Mouse (Mus musculus) ovary, postnatal 14 days (tissue): ENCODE measurements at regions not wholly inside any gene's neighbourhood (a gene's known extent, or its start where the extent isn't known, plus 50 kb on each side); places are given as distances from the start of the nearest gene placed in this dataset.
"Not testable (repeated sequence)": the region's sequence is repeated elsewhere in the genome, so short reads cannot be mapped to it uniquely, and the experiment has no call there.

Source experiments
- DNase-seq: peaks from one replicate; pipeline ENCODE4 v3.0.0; 2022; ENCODE audit warnings: low spot score

DNA sequence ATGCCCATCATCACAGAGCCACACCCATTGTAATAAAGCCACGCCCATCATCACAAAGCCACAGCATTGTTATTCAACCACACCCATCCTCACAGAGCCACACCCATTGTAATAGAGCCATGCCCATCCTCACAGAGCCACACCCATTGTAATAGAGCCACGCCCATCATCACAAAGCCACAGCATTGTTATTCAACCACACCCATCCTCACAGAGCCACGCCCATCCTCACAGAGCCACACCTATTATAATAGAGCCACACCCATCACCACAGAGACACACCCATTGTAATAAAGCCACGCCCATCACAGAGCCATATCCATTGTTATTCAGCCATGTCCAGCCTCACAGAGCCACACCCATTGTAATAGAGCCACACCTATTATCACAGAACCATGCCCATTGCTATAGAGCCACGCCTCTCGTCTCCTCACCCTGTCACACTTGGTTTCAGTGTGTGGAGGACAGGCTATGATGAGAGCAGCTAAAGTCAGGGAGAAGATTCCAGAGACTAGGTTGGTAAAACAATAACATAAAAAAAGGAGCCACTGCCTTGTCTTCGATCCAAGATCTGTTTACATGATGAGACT lies 85.6 kb downstream of the Gxylt1 start:
- DNase-seq = no peak

DNA sequence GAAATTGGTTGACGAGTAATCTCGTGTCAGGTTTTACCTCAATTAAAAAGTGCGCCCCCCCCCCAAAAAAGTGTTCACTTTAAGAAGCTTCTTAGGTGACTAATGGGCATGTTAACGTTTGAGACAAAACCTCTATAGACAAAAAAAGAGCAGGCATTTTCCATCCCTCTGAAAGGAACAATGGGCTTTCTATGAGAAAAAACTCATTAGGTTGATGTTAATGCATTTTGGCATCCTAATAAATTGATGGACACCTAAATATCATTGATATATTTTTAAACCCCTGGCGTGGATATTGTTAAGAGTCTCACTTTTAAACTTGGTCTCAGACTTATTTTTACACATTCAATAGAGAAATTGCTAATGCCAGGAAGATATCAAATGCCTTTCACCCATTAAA lies 98.8 kb downstream of the Gxylt1 start:
- DNase-seq = no peak

DNA sequence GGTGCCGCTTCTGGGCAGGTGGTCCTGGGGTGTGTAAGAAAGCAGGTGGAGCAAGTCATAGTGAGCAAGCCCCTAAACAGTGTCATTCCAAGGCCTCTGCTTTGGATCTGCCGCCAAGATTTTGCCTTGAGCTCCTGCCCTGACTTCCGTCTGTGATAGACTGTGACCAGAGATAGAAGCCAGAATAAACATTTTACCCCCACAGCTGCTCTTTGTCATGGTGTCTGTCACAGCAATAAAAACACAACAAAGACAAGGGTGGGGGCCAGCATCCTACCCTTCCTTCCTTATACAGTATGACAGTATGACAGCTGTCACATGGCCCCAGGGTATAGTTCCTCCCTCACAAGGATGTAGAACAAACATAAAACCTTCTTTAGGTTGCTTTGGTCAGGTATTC lies 106.2 kb downstream of the Gxylt1 start:
- no peak for DNase-seq

DNA sequence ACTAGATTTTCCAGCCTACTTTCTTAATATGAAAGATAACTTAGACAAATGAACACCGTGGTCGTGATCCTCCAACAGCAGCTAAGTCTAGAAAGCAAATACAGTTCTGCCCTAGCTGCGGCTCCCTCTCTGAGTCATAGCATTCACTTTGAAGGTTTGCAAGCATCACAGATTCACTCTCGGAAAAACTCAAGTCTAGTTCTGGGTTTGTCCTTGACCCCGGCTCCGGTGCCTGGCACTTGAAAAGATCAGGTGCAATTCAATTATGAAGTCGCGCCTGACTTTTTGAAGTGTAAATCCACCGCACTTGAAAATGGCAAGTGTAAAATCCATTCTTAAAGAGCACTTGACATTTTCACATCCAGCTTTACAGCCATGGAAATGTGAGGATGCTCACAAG lies 107.5 kb downstream of the Gxylt1 start:
- no peak for DNase-seq

DNA sequence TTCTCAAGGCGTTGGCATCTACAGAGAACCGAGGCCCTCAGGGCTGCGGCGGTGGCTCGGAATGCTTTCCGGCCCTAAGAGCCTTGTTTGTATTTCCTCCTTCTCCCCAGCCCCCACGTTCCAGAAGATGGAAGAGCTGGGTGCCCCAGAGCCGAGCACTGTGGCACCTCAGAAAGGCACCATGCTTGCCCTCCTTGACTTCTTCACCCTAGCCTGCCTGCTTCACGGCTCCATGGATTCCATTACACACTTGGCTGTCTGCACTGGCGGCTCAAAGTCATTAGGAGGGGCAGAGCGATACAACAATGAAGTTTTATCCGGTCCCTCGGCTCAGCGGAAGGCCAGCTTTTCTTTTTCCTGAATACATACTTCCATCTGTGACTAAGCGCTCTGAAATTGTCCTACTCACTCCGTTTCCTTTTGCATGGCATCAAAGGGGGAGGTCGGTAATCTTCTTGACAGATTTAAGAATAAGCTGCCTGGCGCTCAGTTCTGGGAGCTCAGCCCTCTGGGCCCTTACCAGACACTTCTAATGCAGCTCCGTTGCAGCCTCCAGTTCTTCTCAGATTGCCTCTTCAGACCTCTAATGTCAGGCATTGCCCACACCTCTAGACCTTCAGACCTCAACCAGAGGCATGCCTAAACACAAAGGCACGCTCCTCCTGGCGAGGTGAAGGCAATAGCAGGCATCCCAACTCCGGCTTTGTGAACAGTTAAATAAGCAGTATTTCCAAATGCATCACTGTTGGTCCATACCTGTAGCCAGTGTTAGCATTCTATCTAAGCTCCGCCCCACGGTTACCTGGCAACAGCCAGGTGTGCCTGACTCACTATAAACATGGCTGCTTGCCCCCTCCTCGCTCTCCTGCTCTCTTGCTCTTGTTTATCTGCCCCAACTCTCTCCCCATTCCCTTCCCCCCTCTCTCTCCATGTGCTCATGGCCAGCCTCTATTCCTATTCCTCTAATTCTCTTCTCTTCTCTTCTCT lies 112.8 kb downstream of the Gxylt1 start:
- DNase-seq = no peak

DNA sequence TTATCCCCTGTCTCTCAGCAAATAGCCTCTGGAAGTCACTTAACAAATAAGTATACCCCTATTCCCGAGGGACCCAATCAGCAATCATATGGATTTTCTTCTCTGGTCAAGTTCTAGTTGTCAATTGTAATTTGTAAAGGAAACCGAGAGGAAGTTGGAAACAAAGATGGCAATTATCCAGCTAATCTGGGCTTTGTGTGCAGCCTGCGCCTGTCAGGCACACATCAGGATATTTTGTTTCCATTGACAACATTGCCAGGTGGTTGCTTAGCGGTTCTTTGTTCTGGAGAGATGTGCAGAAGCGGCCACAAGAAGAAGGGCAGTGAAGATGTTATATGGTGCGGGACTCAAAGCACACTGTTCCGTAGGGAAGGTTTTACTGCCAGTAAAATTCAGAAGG lies 113.7 kb downstream of the Gxylt1 start:
- DNase-seq = no peak

DNA sequence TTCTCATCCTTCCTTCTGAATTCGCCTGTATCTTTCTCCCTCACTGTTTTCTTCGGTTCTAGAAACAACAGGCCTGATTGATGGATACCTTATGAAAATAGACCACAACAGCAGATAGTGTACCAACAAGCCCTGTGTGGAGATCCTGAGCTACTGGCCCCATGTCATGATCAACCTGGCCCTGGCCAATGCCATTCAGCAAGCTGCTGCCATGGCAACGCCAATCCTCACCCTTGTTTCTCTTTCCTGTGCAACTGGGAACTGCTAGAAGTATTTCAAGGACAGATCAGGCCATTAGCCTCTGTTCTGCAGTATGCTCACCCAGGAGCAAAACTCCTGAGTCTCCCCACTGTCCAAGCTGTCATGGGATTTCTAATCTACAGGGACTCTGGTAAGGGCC lies 119.2 kb downstream of the Gxylt1 start:
- DNase-seq = no peak

DNA sequence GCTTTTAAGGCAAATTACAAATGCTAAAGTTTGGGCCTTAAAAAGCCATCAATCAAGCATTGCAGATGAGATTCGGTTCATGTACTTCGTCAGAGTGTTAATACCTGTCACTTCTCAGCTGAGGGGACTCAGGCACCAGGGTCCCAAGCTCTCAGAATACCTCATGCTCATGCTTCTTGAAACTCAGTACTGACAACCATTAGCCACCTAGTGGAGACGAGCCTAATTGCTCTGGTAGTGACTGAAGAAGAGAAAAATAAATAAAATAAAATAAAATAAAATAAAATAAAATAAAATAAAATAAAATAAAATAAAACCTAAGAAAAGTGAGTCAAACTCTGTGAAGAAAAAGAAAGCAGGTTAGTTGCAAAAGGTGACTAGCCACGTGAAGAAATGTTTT lies 121.0 kb downstream of the Gxylt1 start:
- no peak for DNase-seq

DNA sequence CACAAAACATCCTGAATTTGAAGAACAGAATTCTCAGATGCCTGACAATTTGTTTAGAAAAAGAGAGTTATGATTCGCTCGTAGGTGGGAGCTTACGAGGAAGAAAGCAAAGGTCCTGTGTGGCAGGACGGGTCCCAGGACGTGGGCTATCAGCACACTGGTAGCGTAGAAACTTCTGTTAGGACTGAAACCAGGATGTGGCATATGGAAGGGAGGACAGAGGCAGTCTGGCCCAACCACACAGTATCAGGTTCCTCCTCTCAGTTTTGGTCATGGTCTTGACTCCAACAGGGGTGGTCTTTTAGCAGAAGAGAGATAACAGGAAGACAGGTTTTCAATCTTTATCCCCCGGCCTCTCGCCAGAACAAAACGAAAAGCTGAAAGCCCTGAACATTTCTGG lies 130.1 kb downstream of the Gxylt1 start:
- no peak for DNase-seq

DNA sequence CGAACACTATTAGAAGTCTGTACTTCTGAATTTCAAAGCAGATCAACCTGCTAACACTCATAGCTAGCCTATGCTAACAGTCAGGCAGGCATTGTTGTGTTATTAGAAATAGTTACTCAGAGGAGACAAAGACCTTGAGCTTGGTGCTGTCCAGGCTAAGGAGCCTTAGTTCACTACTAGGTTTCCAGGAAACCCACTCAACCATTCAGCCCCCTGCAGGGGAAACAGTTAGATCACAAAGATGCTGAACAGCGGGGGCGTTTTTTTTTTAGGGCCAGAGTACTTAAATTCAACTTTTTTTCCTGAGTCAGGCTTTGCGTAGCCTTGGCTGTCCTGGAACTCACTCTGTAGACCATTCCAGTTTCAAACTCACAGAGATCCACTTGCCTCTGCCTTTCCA lies 130.7 kb downstream of the Gxylt1 start:
- DNase-seq = no peak

DNA sequence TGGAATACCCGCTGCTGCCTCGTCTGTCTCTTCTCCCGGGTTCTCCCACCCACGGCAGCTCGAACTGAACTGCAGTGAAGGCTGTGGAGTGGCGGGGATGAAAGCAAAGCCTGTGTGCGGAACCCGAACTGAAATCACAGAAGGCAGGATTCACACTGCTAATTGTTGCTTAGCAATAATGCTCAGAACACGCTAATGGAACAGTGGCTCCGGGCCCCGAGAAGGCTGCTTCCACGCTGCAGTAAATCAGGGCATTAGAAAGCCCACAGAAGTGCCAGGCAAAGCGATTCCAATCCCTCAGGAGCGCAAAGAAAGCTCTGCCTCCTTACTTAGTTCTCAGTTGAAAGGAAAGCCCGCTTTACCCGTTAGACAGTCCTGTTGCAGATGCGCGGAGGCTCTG lies 141.6 kb downstream of the Gxylt1 start:
- no peak for DNase-seq

DNA sequence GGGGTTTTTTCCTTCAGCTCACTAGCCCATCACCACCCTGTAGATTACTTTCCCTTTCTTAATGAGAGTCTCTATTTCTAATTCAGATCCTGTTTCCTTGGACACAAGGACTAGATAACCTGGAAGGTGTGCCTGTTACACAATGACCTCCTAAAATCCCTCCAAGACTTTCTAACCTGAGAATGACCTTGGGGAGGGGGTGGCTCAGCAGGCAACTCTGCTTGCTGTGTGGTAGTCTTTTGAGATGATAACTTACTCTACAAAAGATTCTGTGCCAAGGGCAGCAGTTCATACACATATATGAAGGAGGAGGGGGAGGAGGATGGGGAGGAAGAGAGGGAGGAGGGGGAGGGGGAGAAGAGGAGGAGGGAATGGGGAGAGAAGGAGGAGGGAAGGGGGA lies 143.9 kb downstream of the Gxylt1 start:
- DNase-seq = no peak

DNA sequence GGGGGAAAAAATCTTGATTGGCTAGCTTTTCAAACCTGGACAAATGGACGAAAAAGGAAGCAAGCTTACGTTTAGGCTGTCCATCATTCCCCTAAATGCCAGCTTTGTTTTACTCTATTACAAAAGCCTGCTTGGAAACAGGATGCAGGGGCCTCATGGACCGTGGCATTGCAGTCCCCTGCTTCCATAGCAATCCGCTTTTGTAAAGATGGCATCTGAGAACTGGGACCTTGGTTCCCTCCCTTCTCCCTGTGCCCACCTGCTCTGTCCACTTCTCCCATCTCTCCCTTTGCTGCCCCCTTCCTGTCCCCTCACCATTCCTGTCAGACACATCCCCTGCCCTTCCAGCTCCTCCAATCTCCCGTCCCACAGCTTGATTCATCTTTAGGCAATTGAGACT lies 149.7 kb downstream of the Gxylt1 start:
- no peak for DNase-seq

DNA sequence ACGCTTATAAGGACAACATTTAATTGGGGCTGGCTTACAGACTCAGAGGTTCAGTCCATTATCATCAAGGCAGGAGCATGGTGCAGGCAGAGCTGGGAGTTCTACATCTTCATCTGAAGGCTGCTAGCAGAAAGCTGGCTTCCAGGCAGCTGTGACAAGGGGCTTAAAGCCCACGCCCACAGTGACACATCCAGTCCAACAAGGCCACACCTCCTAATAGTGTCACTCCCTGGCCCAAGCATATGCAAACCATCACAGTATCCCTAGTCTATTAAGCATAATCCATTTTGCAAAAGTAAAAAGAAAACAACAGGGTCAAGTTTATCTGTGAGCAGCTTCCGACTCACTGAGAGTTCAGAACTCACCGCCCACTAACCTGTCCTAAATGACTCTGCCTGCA lies 153.8 kb downstream of the Gxylt1 start:
- DNase-seq = no peak

DNA sequence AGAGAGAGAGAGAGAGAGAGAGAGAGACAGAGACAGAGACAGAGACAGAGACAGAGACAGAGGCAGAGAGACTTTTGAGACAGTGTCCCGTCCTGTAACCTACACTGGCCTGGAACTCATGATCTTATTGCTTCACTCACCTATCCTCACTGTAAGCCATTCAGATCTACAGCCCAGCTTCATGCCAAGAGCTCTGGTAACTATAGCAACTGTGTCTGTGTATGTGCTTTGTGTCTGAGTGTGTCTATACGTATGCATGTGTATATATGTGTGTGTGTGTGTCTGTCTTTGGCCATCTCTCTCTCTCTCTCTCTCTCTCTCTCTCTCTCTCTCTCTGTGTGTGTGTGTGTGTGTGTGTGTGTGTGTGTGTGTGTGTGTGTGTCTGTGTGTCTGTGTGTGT lies 157.2 kb downstream of the Gxylt1 start:
- DNase-seq = not testable (repeated sequence)

DNA sequence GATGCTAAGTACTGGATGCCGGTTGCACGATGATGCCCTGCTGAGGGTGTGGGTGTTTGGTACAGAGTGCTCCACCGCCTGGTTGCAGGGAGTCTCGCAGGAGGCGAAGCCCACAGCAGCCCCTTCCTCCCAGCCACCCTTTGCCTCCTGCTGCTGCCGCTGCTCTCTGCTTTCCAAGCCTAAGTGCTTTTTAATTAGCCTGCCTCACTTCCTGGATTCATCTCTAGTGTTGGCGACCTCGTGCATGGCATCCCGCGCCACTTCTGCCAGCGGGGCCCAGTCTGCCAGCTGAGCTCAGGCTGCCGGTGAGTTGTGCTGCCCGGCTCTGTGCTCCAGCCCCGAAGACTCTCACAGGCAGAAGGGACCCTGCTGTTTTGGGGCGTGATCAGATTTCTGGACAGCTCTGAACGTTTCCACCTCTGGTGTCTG lies 159.3 kb downstream of the Gxylt1 start:
- DNase-seq = no peak

DNA sequence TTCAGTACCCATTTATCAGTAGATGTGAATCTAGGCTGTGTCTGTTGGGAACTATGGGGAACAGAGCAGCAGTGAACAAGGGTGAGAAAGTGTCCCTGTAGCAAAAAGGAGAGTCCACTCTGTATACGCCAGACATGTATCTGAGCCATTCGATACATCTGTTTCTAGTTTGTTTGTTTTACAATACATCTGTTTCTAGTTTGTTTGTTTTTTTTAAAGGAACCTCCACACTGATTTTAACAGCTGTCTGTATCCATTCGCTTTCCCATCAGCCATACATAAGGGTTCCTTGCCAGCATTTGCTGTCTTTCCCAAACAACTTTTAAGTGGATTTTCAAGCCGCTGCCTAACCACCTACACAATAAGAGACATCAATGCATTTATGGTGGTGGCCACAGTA lies 170.0 kb downstream of the Gxylt1 start:
- DNase-seq = no peak

DNA sequence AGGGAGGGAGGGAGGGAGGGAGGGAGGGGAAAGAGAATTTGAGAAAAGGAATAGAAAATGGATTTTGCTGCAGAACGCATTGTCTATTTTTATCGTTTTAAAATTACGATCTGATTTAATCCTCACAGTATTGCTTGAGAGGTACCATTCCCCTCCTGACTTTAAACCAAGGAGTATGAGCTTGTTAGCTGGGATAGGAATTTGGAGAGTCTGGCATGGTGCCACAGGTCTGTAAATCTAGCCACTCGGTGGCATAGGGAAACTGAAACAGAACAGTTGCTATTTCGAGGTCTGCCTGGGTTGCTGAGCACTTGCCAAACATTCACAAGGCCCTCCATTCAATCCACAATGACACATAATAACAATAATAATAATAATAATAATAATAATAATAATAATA lies 171.6 kb downstream of the Gxylt1 start:
- DNase-seq = no peak

DNA sequence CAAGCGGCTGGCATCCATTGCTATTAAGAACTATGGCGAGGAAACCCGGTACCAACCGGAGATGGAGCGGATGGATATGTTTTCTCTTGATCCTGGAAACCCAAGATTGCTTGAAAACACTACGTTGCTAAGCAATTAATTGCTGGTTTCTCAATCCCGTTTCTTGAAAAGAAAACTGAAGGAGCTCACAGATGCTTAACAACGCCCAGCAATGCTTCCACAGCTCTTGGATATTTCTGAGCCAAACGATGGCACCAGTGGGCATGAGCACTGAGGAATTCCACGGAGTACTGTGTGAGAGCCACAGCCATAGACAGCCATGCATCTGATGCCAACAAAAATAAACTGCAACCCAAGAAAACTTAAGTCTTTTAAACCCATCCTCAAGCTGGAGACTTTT lies 173.1 kb downstream of the Gxylt1 start:
- no peak for DNase-seq

DNA sequence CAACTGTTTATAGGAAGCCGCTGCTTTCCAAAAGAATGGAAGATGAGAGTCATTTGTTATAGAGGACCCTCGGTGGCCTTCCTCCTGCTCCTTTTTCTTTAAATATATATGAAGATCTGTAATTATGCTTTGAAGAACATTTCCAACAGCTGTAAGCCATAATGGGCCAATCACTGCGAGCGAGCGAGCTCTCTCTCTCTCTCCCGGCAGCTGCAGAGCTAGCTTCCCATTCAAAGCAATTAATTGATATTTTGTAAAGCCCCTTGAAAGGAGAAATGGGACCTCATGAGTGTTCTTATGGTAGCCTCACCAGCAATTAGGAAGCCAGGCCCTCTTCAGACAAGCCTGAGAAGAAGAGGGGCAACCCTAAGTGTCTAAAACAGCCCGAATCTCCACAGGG lies 174.1 kb downstream of the Gxylt1 start:
- no peak for DNase-seq

DNA sequence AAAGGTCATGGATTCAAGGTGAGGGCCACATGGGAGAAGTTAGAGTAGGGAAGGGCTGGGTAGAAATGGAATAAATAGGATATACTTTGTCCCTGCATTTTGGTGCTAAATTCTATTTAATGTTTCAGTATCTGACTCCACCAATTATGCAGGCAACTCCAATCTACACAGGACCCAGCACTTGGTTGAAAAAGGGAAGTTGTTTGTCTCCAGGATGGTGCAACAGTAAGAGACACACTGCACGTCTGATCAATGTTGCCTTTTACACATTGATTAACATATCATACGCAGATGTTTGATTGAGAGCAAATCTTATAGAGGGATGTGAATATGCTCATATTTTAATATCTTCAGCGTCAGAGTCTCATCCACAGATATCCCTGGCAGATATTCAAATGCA lies 175.1 kb downstream of the Gxylt1 start:
- DNase-seq = no peak

DNA sequence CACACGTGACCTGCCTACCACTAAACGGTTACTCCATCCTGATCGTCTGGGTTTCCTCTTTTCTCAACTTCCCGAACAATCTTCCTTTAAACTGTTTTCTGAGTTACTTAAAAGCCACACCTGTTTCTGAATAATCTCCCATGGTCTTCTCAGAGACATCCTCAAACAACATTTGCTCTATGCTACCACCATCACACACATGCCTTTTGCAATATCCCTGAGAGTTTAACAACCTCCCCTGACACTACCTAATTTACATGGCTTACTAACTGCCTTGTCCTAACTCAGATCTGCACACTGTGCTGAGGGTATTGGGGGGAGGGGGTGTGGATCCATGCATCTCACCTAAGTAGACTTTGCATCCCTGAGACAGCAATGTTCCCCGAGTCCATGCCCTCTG lies 178.6 kb downstream of the Gxylt1 start:
- DNase-seq = no peak

DNA sequence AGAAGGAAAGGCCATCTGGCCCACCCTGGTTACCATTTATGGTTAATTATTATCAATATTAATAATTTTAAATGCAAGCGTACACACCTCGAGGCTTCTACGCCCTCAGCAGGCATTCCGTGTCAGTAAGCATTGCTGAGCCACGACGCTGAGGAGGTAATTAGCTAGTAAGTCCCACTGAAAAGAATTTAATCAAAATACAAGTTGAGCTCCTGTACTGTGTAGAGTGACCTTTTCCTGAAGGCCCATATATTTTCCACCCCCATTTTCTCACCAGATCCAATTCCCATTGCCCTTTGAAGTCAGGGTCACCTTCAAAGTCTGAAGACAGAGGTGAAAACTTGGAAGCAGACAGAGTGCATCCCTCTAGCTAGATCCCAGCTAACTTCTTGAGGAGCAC lies 179.8 kb downstream of the Gxylt1 start:
- no peak for DNase-seq
